Mouse (Mus musculus) midbrain, postnatal 0 days (tissue): ENCODE results near the gene Aaas. TPM values are rescaled to one million over a fixed set of nuclear protein-coding genes. Genes with fewer than 3 reads are reported as not detected.
"Not testable (repeated sequence)": the region's sequence is repeated elsewhere in the genome, so short reads cannot be mapped to it uniquely, and the experiment has no call there.

Experiments
- ATAC-seq: fragments of 200-750 bp; cut with Nextera tagmentation; 2 replicates; pipeline ENCODE4 v1.8.0; 2017; ENCODE audit warnings: moderate number of reproducible peaks, mild to moderate bottlenecking, moderate TSS enrichment, moderate library complexity; ENCODE audit not compliant: low FRiP score
- DNase-seq: peaks from one replicate; pipeline ENCODE4 v3.0.0-alpha.2; 2015; ENCODE audit warnings: low spot score
- H3K27ac ChIP-seq: fragments of 300-500 bp; sonication (generic); 2 replicates; pipeline ENCODE4 v1.5.1; 2014; ENCODE audit warnings: low read depth, mild to moderate bottlenecking, low read length, mixed read lengths
- H3K27me3 ChIP-seq: fragments of 300-500 bp; sonication (generic); 2 replicates; pipeline ENCODE4 v1.6.1; 2014; ENCODE audit warnings: low read length, control low read depth, mixed read lengths; ENCODE audit not compliant: insufficient read depth
- H3K36me3 ChIP-seq: fragments of 300-500 bp; sonication (generic); 2 replicates; pipeline ENCODE4 v1.6.1; 2014; ENCODE audit warnings: low read length, control low read depth, mixed read lengths; ENCODE audit not compliant: insufficient read depth
- H3K4me1 ChIP-seq: fragments of 300-500 bp; sonication (generic); 2 replicates; pipeline ENCODE4 v1.6.1; 2014; ENCODE audit warnings: mild to moderate bottlenecking, control low read depth, antibody characterized with exemption, low read length, mixed read lengths; ENCODE audit not compliant: insufficient read depth
- H3K4me2 ChIP-seq: fragments of 300-500 bp; sonication (generic); 2 replicates; pipeline ENCODE4 v1.6.1; 2014; ENCODE audit warnings: low read depth, mild to moderate bottlenecking, low read length, mixed read lengths; ENCODE audit not compliant: poor library complexity, severe bottlenecking
- H3K4me3 ChIP-seq: fragments of 300-500 bp; sonication (generic); 2 replicates; pipeline ENCODE4 v1.5.1; 2014; ENCODE audit warnings: low read depth, mild to moderate bottlenecking, low read length, moderate library complexity
- H3K9ac ChIP-seq: fragments of 300-500 bp; sonication (generic); replicated peaks from 2 replicates; pipeline ENCODE4 v1.6.1; 2014; ENCODE audit warnings: mild to moderate bottlenecking, low read length, moderate library complexity, mixed read lengths; ENCODE audit not compliant: poor library complexity, severe bottlenecking
- H3K9me3 ChIP-seq: fragments of 300-500 bp; sonication (generic); 2 replicates; pipeline ENCODE4 v1.6.1; 2016; ENCODE audit warnings: low read length, control low read depth
- CTCF ChIP-seq: IDR thresholded peaks from 2 replicates; pipeline ENCODE4 v1.5.1; 2016; ENCODE audit warnings: antibody characterized with exemption, mild to moderate bottlenecking
- WGBS: fragments of 180-500 bp; shearing (Covaris S2); extraction: QIAGEN DNeasy Blood & Tissue Kit; methylation state at CpG from one replicate; pipeline ENCODE4 v1.1.7; 2014; 5-methylcytosine and 5-hydroxymethylcytosine counted together
- polyA plus RNA-seq: library from polyadenylated mRNA; unstranded; fragments of >200 nt; fragmentation: Nextera tagmentation; extraction: Ambion mirVana; gene quantifications from 2 replicates; pipeline ENCODE4 v1.2.1, GENCODE M21; 2015
- total RNA-seq: library from RNA; depleted of rRNA; stranded (reverse); fragments of >200 nt; gene quantifications from 2 replicates; pipeline ENCODE4 v1.2.3, GENCODE M21; 2014

The Aaas gene
- total and polyA plus RNA-seq, 2 experiments from 2014 or later = 30.1 to 31.1 TPM

- no peak overlapping the region for H3K9ac ChIP-seq
- ATAC-seq (no peak), DNase-seq (peak; percentile 28)
- no peaks in the 10 kb centered on the region for H3K27me3 ChIP-seq
- no peaks in the 10 kb centered on the region for H3K9me3 ChIP-seq
- H3K27ac ChIP-seq = no peak overlapping the region
- H3K36me3 ChIP-seq = peaks cover 51% of the 10 kb centered on the region
- no peak overlapping the region for H3K4me2 ChIP-seq
- no peaks in the 10 kb centered on the region for H3K4me1 ChIP-seq
- TF ChIP-seq CTCF = peak; percentile 71
- WGBS = 3% methylated on average over 1 of the region's 1 CpGs
- H3K4me3 ChIP-seq = no peak overlapping the region
Measured at GRCm38 (mm10) chr15:102341580-102341979, 9.0 kb downstream of the Aaas start.

GRCm38 (mm10) chr15:102339612-102340011, 11.0 kb downstream of the Aaas start:
- Histone ChIP-seq H3K9me3 (no peaks in the 10 kb centered on the region), H3K4me2 (no peak overlapping the region), H3K4me3 (no peak overlapping the region), H3K4me1 (no peaks in the 10 kb centered on the region), H3K27me3 (no peaks in the 10 kb centered on the region), H3K9ac (no peak overlapping the region), H3K36me3 (peaks cover 42% of the 10 kb centered on the region), H3K27ac (no peak overlapping the region)
- ATAC-seq (no peak), DNase-seq (no peak)
- no peak for TF ChIP-seq CTCF
- 71% methylated on average over 5 of the region's 5 CpGs for WGBS

- Histone ChIP-seq H3K9ac (no peak overlapping the region), H3K9me3 (no peaks in the 10 kb centered on the region), H3K27me3 (no peaks in the 10 kb centered on the region), H3K4me2 (no peak overlapping the region), H3K4me3 (no peak overlapping the region), H3K27ac (no peak overlapping the region), H3K4me1 (peaks cover 8% of the 10 kb centered on the region; the same call in 1 of the 2 replicates), H3K36me3 (peaks cover 49% of the 10 kb centered on the region)
- ATAC-seq = no peak
- no peak for TF ChIP-seq CTCF
- 95% methylated on average over 4 of the region's 4 CpGs for WGBS
- DNase-seq = no peak
Measured at GRCm38 (mm10) chr15:102336946-102337345, 13.6 kb downstream of the Aaas start.

- not testable (repeated sequence) for H3K27me3 ChIP-seq, H3K27ac ChIP-seq, ATAC-seq, H3K4me3 ChIP-seq, H3K9me3 ChIP-seq, H3K4me2 ChIP-seq, H3K4me1 ChIP-seq, H3K9ac ChIP-seq
- peaks cover 49% of the 10 kb centered on the region for H3K36me3 ChIP-seq
- peak; percentile 65 for TF ChIP-seq CTCF
- 93% methylated on average over 5 of the region's 5 CpGs for WGBS
- peak; percentile 27 for DNase-seq
Measured at GRCm38 (mm10) chr15:102335925-102336324, 14.6 kb downstream of the Aaas start.

GRCm38 (mm10) chr15:102335254-102335653, 15.3 kb downstream of the Aaas start:
- ATAC-seq = no peak

GRCm38 (mm10) chr15:102331610-102332015, 19.0 kb downstream of the Aaas start, which contains the start of gene Myg1:
TSS of gene Myg1 (plus strand) at chr15:102331709.
- H3K27me3 ChIP-seq = no peaks in the 10 kb centered on the region
- peaks cover 25% of the 10 kb centered on the region for H3K36me3 ChIP-seq
- peak within 1 kb of the TSS; percentile 47 for H3K27ac ChIP-seq
- H3K9me3 ChIP-seq = no peaks in the 10 kb centered on the region
- peaks cover 15% of the 10 kb centered on the region for H3K4me1 ChIP-seq
- peak within 1 kb of the TSS; percentile 76 for H3K9ac ChIP-seq
- no peak for TF ChIP-seq CTCF
- ATAC-seq = peak; percentile 93
- DNase-seq = peak; percentile 92
- WGBS = 0% methylated on average over 30 of the region's 30 CpGs
- peak within 1 kb of the TSS; percentile 71 for H3K4me2 ChIP-seq
- peak within 1 kb of the TSS; percentile 72 for H3K4me3 ChIP-seq

More at GRCm38 (mm10) chr15:102335254-102335653, 15.3 kb downstream of the Aaas start:
- Histone ChIP-seq H3K36me3 (peaks cover 49% of the 10 kb centered on the region), H3K27me3 (no peaks in the 10 kb centered on the region), H3K4me1 (peaks cover 8% of the 10 kb centered on the region; the same call in 1 of the 2 replicates), H3K4me3 (no peak overlapping the region), H3K9me3 (no peaks in the 10 kb centered on the region), H3K4me2 (no peak overlapping the region), H3K27ac (no peak overlapping the region), H3K9ac (no peak overlapping the region)
- no peak for TF ChIP-seq CTCF
- DNase-seq = no peak
- 92% methylated on average over 8 of the region's 8 CpGs for WGBS
